Mouse (Mus musculus) CH12.LX (cell line): Measurements from ENCODE around the gene BC030870. TPM values are rescaled to one million over a fixed set of nuclear protein-coding genes. Genes with fewer than 3 reads are reported as not detected.

ENCODE experiments used
- DNase-seq: peaks from one replicate; pipeline ENCODE4 v3.0.0-alpha.2; 2013; ENCODE audit errors: extremely low read depth
- H3K27ac ChIP-seq: 2 replicates; pipeline ENCODE4 v1.5.1; 2012; ENCODE audit warnings: low read depth, mild to moderate bottlenecking, control low read depth, moderate library complexity; ENCODE audit not compliant: insufficient read depth
- H3K27me3 ChIP-seq: replicated peaks from 2 replicates; pipeline ENCODE3; 2012; ENCODE audit warnings: inconsistent platforms
- H3K36me3 ChIP-seq, 2 experiments: replicated peaks in 1 of 2; 2 replicates each; pipeline versions ENCODE3 to v1.6.1; 2012; ENCODE audit warnings: inconsistent platforms in 1 of 2, low read length in 1 of 2, mild to moderate bottlenecking in 1 of 2, mixed read lengths in 1 of 2, moderate library complexity in 1 of 2; ENCODE audit not compliant: control insufficient read depth in 1 of 2, insufficient read depth in 1 of 2
- H3K4me1 ChIP-seq, 2 experiments: 2 replicates each; pipeline ENCODE4 v1.6.1; 2012; ENCODE audit warnings: inconsistent platforms in 1 of 2, moderate library complexity in 1 of 2; ENCODE audit not compliant: insufficient read depth in 2 of 2, control insufficient read depth in 1 of 2
- H3K4me2 ChIP-seq: 2 replicates; pipeline ENCODE4 v1.6.1; 2012; ENCODE audit warnings: low read depth, mild to moderate bottlenecking, control low read depth; ENCODE audit not compliant: poor library complexity, insufficient read depth, severe bottlenecking
- H3K4me3 ChIP-seq, 3 experiments: fragments of 150-350 bp in 1 of 3; sonication (generic) in 1 of 3; replicated peaks in 1 of 3; 2 replicates each; pipeline versions ENCODE3 to v1.5.1; 2011 to 2012; ENCODE audit warnings: low read depth in 2 of 3, low read length in 2 of 3, mild to moderate bottlenecking in 2 of 3, moderate library complexity in 2 of 3, control low read depth in 1 of 3, improper control_type of control experiment in 1 of 3, inconsistent platforms in 1 of 3, mixed read lengths in 1 of 3; ENCODE audit not compliant: poor library complexity in 1 of 3
- H3K79me2 ChIP-seq: replicated peaks from 2 replicates; pipeline ENCODE4 v1.6.1; 2012; ENCODE audit warnings: mild to moderate bottlenecking, moderate library complexity; ENCODE audit not compliant: control insufficient read depth, poor library complexity, insufficient read depth, severe bottlenecking; ENCODE audit errors: extremely low read depth
- H3K9ac ChIP-seq: 2 replicates; pipeline ENCODE4 v1.6.1; 2012; ENCODE audit warnings: low read depth, mild to moderate bottlenecking, control low read depth, moderate library complexity; ENCODE audit not compliant: insufficient read depth
- H3K9me3 ChIP-seq: replicated peaks from 2 replicates; pipeline ENCODE3; 2012; ENCODE audit warnings: low read length, inconsistent platforms, mixed read lengths
- E2F4 ChIP-seq: IDR thresholded peaks from 2 replicates; pipeline ENCODE4 v1.6.1; 2011; ENCODE audit warnings: low read depth, low read length, improper control_type of control experiment; ENCODE audit not compliant: insufficient replicate concordance
- EP300 ChIP-seq: IDR thresholded peaks from 2 replicates; pipeline ENCODE4 v1.6.1; 2011; ENCODE audit warnings: low read length, improper control_type of control experiment
- GABPA ChIP-seq: IDR thresholded peaks from 2 replicates; pipeline ENCODE4 v1.6.1; 2012; ENCODE audit warnings: low read depth, low read length, improper control_type of control experiment, inconsistent platforms; ENCODE audit not compliant: insufficient replicate concordance
- JUN ChIP-seq: IDR thresholded peaks from 2 replicates; pipeline ENCODE4 v1.6.1; 2011; ENCODE audit warnings: low read depth, mild to moderate bottlenecking, low read length, improper control_type of control experiment, moderate library complexity; ENCODE audit not compliant: insufficient read depth
- JUND ChIP-seq: conservative IDR thresholded peaks from 2 replicates; pipeline ENCODE4 v1.6.1; 2011; ENCODE audit warnings: low read depth, low read length, improper control_type of control experiment
- KAT2A ChIP-seq: IDR thresholded peaks from 2 replicates; pipeline ENCODE4 v1.6.1; 2012; ENCODE audit warnings: low read length, improper control_type of control experiment, inconsistent platforms; ENCODE audit not compliant: insufficient replicate concordance
- MAFK ChIP-seq: IDR thresholded peaks from 2 replicates; pipeline ENCODE4 v1.6.1; 2011; ENCODE audit warnings: low read length, improper control_type of control experiment; ENCODE audit not compliant: insufficient replicate concordance
- MXI1 ChIP-seq: IDR thresholded peaks from 2 replicates; pipeline ENCODE4 v1.6.1; 2011; ENCODE audit warnings: mild to moderate bottlenecking, low read depth, low read length, improper control_type of control experiment
- NELFE ChIP-seq: IDR thresholded peaks from 2 replicates; pipeline ENCODE4 v1.6.1; 2011; ENCODE audit warnings: low read depth, low read length, improper control_type of control experiment
- POLR2A ChIP-seq: IDR thresholded peaks from 2 replicates; pipeline ENCODE4 v1.6.1; 2011; ENCODE audit warnings: low read depth, mild to moderate bottlenecking, improper control_type of control experiment, low read length
- POLR2AphosphoS2 ChIP-seq: IDR thresholded peaks from 2 replicates; pipeline ENCODE4 v1.6.1; 2011; ENCODE audit warnings: low read depth, low read length, improper control_type of control experiment
- RCOR1 ChIP-seq: conservative IDR thresholded peaks from 2 replicates; pipeline ENCODE4 v1.6.1; 2012; ENCODE audit warnings: low read depth, mild to moderate bottlenecking, inconsistent platforms, low read length, improper control_type of control experiment
- SMC3 ChIP-seq: IDR thresholded peaks from 2 replicates; pipeline ENCODE4 v1.6.1; 2011; ENCODE audit warnings: low read depth, low read length, improper control_type of control experiment
- TBP ChIP-seq: conservative IDR thresholded peaks from 2 replicates; pipeline ENCODE4 v1.6.1; 2011; ENCODE audit warnings: low read depth, low read length, improper control_type of control experiment
- USF1 ChIP-seq: IDR thresholded peaks from 2 replicates; pipeline ENCODE4 v1.6.1; 2014; ENCODE audit warnings: low read depth, mild to moderate bottlenecking, inconsistent platforms, low read length, improper control_type of control experiment
- USF2 ChIP-seq: conservative IDR thresholded peaks from 2 replicates; pipeline ENCODE4 v1.6.1; 2011; ENCODE audit warnings: low read depth, low read length, improper control_type of control experiment
- ZC3H11A ChIP-seq: IDR thresholded peaks from 2 replicates; pipeline ENCODE4 v1.6.1; 2012; ENCODE audit warnings: low read depth, mild to moderate bottlenecking, inconsistent platforms, low read length, improper control_type of control experiment
- ZKSCAN1 ChIP-seq: IDR thresholded peaks from 2 replicates; pipeline ENCODE4 v1.6.1; 2012; ENCODE audit warnings: low read depth, inconsistent platforms, low read length, improper control_type of control experiment, borderline replicate concordance
- dilution Hi-C: fragments of 300-500 bp; cut with MboI; formaldehyde crosslinking; loops from 2 replicates; pipeline ENCODE4 v1.14.3; 2020; ENCODE audit warnings: low sequenced_read_pairs; ENCODE audit not compliant: extremely low pct_unique_long_range_greater_than_20kb, extremely low pct_ligation_motif_present
- in situ Hi-C: fragments of 300-500 bp; cut with MboI; formaldehyde crosslinking; loops from 3 replicates; pipeline ENCODE4 v1.14.3; 2019; ENCODE audit warnings: low sequenced_read_pairs, low pct_ligation_motif_present, low pct_unique_long_range_greater_than_20kb, mixed read lengths
- polyA plus RNA-seq: library from polyadenylated mRNA; unstranded; fragments of >175 nt; gene quantifications from 2 replicates; pipeline ENCODE4 v1.2.1, GENCODE M21; 2012; ENCODE audit warnings: low read depth; ENCODE audit not compliant: insufficient read length
- total RNA-seq, 2 experiments: library from RNA; depleted of rRNA; stranded (reverse); fragments of 300-350 nt in 1 of 2; fragments of >200 nt in 1 of 2; gene quantifications; 2 replicates each; pipeline ENCODE4 v1.2.3; 2012 to 2014

The BC030870 gene
- total and polyA plus RNA-seq, 3 experiments, result not detected

DNA sequence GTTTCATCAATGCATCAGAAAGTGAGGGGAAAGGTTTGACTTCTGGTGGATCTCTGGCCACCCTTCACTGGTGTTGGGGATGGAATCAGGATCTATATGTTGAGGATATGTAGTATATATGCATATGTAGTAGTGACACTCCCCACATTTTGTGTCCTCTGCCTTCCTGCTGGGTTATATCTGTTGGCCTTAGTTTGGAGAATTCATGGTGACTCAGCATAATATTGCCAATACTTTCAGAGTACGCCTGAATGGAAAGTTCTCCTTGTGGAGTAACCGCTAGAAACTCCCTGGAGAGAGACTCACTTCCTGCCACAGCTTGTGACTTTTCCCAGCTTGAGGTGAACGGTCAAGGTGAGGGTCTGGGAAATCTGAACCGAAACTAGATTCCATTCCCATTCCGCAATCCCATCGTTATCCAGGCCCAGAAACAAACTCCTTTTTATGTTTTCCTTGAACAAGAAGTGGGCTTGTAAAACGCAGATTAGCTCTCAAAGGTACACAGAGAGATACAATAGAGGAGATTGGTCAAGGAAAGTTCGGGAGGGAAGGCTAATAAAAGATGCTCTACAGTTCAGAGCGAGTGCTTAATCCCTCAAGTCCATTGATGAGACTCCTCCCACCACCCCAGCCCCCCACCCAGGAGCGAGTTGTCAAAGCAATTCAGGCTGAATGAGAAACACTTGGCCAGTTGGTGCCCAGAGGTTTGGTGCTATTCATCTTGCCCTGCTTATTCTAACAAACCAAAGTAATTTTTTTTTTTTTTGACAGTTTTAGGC, 61.5 kb downstream of the BC030870 start:
- in situ Hi-C loops (no loop called here), dilution Hi-C loops (no loop called here)
- no peak for TF ChIP-seq KAT2A
- no peak for TF ChIP-seq POLR2A
- TF ChIP-seq NELFE, result no peak
- TF ChIP-seq POLR2AphosphoS2, result no peak
- 0 out of 2 replicates have a peak, but pooled peaks have one; percentile 35 for TF ChIP-seq MAFK
- Histone ChIP-seq H3K9ac (no peak overlapping the region), H3K27me3 (no peaks in the 10 kb centered on the region), H3K27ac (no peak overlapping the region), H3K36me3 (no peaks in the 10 kb centered on the region), H3K4me1 (peaks cover 0 to 8% of the 10 kb centered on the region in 2 experiments; a peak in 1 of 4 replicates), H3K4me3 (no peak overlapping the region), H3K9me3 (no peaks in the 10 kb centered on the region), H3K79me2 (no peaks in the 10 kb centered on the region), H3K4me2 (no peak overlapping the region)
- DNase-seq, result no peak

DNA sequence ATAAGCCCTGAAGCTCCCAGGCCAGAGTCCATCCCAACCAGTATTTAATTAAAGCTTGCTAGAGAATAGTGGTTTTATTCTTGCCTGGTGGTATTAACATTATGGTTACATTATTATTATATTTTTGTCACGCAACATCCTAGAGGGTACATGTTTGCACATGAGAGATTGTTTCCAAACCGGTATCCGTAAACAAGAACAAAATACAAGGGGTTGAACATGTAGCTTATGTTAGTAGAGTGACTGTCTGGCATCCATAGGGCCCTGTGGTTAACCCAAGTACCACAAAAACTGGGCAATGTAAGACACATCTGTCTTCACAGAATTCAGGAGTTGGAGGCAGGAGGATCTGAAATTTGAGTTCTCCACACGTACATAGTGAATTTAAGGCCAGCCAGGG, 62.3 kb downstream of the BC030870 start:
- dilution Hi-C loops (no loop called here), in situ Hi-C loops (no loop called here)
- DNase-seq, result no peak
- Histone ChIP-seq H3K4me3 (no peak overlapping the region), H3K79me2 (no peaks in the 10 kb centered on the region), H3K27ac (no peak overlapping the region), H3K9ac (no peak overlapping the region), H3K4me2 (no peak overlapping the region), H3K4me1 (peaks cover 0 to 8% of the 10 kb centered on the region in 2 experiments; a peak in 1 of 4 replicates), H3K36me3 (no peaks in the 10 kb centered on the region), H3K9me3 (no peaks in the 10 kb centered on the region), H3K27me3 (no peaks in the 10 kb centered on the region)
- no peak for TF ChIP-seq TBP
- TF ChIP-seq USF1, result no peak
- TF ChIP-seq JUN, result no peak

DNA sequence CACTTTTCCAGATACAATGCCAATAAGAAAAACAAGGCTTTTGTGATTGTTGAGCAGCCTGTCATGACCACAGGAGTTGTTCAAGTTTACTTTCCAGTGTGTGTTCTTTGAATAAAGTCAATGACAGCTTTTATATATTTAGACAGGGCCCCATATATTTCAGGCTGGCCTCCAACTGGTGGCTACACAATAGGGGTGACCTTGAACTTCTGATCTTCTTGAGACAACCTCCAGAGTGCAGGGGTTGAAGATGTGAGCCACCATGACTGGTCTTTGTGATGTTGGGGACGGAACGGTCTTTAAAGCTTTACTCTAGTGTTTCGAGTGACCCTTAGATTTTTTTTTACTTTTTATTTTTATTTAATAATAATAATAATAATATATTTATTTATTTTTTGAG, 63.7 kb downstream of the BC030870 start:
- no peaks in the 10 kb centered on the region for H3K27me3 ChIP-seq

More for the DNA sequence above, 63.7 kb downstream of the BC030870 start:
- DNase-seq, result no peak
- Histone ChIP-seq H3K4me3 (no peak overlapping the region), H3K4me2 (no peak overlapping the region), H3K27ac (no peak overlapping the region), H3K9ac (no peak overlapping the region), H3K79me2 (no peaks in the 10 kb centered on the region), H3K36me3 (no peaks in the 10 kb centered on the region), H3K9me3 (no peaks in the 10 kb centered on the region), H3K4me1 (peaks cover 0 to 8% of the 10 kb centered on the region in 2 experiments; a peak in 1 of 4 replicates)
- dilution Hi-C loops (no loop called here), in situ Hi-C loops (no loop called here)
- TF ChIP-seq GABPA (no peak), MXI1 (no peak), RCOR1 (no peak), USF2 (no peak), ZC3H11A (no peak), TBP (no peak), EP300 (no peak), MAFK (no peak), SMC3 (no peak), JUND (no peak), E2F4 (no peak), ZKSCAN1 (no peak)
